Mouse (Mus musculus): Measurements from ENCODE around the gene 1600014C10Rik.

The 1600014C10Rik gene

GRCm38 (mm10) chr7:38183709-38184417, 846 bp downstream of the 1600014C10Rik start:
- intact Hi-C loops (cut with DNase I), result loop anchor here (5.0 kb wide), 1 partner anchor 83 kb away; no protein-coding TSS in a partner anchor

GRCm38 (mm10) chr7:38184418-38184745, 1.4 kb downstream of the 1600014C10Rik start:
- intact Hi-C loops (cut with DNase I), result loop anchor here (5.0 kb wide), 1 partner anchor 83 kb away; no protein-coding TSS in a partner anchor

DNA sequence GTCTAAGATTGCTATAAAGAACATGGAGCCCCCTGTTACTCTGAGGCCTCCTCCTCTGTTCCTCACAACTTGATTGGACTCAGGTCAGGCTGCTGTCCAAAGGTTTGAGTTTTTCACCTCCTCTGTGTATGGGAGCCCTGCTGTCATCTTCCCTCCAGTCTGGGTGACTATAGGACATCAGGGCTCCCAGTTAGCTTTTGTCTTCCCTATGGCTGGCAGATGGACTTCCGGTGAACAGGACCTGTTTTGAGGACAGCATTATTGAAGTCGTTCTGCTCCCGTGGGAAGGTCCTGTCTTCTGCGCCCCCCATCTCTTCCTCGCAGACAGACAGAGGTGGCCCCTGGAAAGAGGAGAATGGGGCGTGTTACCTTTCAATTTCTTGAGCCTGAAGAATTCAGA, 1.8 kb downstream of the 1600014C10Rik start:
- intact Hi-C loops (cut with DNase I), result loop anchor here (5.0 kb wide), 1 partner anchor 83 kb away; no protein-coding TSS in a partner anchor

- intact Hi-C loops (cut with DNase I), result no loop called here
These were observed 3.8 kb downstream of the 1600014C10Rik start for GRCm38 (mm10) chr7:38186861-38187260.

DNA sequence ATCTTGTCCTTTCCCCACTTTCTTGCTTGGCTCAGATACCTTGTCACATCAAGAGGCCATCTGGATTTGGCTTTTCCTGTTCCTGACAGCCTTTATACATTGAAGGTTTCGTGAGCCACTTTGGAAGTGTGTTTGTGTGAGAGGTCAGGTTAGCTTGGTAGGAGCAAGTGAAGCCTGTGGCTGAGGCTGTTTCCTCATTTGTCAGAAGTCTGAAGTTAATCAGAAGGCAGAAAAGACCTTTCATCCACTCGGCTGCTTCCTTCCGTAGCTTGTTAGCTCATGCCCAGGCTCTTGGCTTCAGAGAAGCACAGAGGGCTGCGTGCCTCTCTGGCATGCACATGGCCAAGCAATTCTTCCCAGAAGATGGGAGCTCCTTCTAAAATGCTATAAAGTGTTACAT, 4.8 kb downstream of the 1600014C10Rik start:
- intact Hi-C loops (cut with DNase I), result no loop called here

DNA sequence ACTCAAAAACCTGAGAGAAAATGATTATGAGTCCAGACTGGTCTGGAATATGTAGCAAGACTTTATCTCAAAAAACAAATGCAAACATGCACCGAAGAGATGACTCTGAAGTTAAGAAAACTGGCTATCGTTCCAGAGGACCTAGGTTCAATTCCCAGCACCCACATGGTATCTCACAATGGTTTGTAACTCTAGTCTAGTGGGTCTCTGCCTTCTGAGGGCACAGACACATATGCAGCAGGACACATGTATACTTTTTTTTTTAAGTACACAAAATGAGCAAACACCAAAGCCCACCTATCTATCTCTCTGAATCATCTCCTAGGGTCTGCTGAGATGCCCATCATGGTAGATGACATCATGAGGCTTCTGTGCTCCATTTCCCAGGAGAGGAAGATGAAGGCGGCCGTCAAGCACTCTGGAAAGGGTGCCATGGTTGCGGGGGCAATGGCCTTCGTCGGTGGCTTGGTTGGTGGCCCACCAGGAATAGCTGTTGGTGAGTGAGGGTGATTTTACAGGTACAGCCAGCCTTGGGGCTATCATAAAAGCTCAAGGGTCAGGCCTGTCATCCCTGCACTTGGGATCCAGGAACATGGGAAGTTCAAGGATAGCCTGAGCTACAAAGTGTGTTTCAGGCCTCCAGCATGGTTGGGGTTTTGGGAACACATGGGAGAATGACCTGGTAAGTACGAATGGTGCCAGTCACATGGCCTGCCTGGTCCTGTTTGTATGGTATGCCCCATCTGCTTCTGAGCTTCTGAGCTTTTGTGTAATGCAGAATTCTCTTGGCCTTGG, 5.5 kb downstream of the 1600014C10Rik start:
- intact Hi-C loops (cut with DNase I), result no loop called here

GRCm38 (mm10) chr7:38189136-38189982, 6.3 kb downstream of the 1600014C10Rik start:
- intact Hi-C loops (cut with DNase I), result no loop called here

DNA sequence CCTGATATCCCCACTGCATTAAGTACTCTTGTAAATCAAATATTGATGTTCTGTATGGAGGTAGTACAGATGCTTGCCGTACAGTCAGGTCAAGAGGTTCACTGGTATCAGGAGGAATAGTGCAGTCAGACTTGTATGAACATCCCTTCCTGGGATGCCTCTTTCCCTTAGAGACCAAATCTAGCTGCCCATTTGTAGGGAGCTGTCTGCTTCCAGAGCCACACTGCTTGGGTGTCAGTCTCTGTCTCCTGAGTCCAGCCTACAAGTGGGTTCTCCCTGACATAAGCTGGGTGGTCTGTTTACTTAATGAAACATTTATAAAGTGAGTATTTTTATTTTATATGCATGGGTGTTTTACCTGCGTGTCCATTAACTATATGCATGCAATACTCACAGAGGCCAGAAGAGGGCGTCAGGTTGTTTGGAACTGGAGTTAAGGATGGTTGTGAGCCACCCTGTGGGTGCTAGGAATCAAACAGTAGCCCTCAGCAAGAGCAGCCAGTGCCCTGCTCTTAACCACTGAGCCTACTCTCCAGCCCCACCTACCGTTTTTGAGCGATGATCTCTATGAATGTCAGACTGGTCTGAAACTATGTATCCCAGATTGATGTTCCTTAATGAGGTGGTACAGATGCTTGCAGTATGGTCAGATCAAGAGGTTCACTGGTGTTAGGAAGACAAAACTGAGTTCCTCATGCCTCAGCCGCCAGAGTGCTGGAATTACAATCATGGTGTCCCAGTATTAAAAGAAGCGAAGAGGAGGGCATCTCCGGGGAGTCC, 7.2 kb downstream of the 1600014C10Rik start:
- intact Hi-C loops (cut with DNase I), result no loop called here

DNA sequence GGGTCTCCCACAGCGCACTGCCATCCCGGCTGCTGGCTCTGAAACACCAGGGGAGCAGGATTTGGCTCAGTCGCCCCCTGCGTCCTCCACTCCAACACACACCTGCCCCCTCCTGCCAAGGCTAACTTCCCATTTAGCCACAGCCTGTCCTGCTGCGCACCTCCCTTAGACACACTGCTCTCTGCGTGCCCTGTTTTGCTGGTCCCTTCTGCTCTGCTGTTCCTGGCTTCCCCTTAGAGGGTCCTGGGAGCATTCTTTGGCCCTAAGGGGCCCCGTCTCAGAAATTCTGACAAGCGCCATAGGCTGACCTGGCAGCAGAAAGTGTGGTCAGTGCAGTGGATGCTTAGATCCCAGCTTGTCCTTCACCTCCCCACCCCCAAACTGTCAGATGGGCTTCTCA, 8.1 kb downstream of the 1600014C10Rik start:
- intact Hi-C loops (cut with DNase I), result no loop called here

GRCm38 (mm10) chr7:38191571-38191970, 8.6 kb downstream of the 1600014C10Rik start:
- intact Hi-C loops (cut with DNase I), result no loop called here

- intact Hi-C loops (cut with DNase I), result no loop called here
These were observed 17.0 kb downstream of the 1600014C10Rik start for GRCm38 (mm10) chr7:38199907-38200605.

GRCm38 (mm10) chr7:38200606-38201289, 17.7 kb downstream of the 1600014C10Rik start:
- intact Hi-C loops (cut with DNase I), result loop anchor here (1.0 kb wide), 1 partner anchor 18 kb away; no protein-coding TSS in a partner anchor

- intact Hi-C loops (cut with DNase I), result loop anchor here (1.0 kb wide), 1 partner anchor 19 kb away; no protein-coding TSS in a partner anchor
These were observed 18.3 kb downstream of the 1600014C10Rik start for GRCm38 (mm10) chr7:38201290-38201658.

- intact Hi-C loops (cut with DNase I), result no loop called here
These were observed 21.3 kb downstream of the 1600014C10Rik start for GRCm38 (mm10) chr7:38204314-38204713.

- intact Hi-C loops (cut with DNase I), result no loop called here
These were observed 22.8 kb downstream of the 1600014C10Rik start for GRCm38 (mm10) chr7:38205801-38206200.

DNA sequence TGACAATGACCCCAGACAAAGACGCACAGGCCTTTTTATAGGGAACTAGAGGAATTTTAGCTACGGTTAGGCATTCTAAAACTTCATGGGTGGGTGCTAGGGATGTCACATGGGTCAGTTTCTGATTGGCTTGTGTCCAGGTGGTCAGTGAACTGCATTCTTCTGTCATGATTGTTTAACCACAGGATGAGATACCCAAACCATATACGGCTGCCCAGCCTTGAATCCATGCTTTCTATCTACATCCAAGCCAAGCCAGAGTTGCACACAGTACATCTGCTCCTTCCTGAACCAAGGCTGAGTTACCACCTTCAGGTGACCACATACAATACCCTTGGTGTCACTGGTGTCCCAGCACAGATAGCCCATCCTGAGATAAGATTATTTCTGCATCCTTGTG, 23.5 kb downstream of the 1600014C10Rik start:
- intact Hi-C loops (cut with DNase I), result no loop called here

DNA sequence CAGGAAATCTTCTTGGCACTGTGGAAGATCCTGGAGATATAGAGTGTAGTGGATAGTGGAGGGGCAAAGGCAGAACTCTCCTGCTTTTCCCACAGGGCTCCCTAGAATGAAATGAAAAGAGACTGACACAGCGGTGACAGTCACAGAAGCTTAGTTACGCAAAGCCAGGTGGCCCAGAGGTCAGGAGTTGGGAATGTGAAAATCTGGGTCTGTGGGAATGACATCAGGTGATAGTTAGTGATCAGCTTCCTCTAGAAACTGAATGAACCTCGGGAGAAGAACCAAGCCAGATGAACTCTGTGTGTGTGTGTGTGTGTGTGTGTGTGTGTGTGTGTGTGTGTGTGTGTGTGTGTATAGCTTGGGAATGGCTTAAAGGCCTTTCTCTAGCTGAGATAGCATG, 26.0 kb downstream of the 1600014C10Rik start:
- intact Hi-C loops (cut with DNase I), result no loop called here

- intact Hi-C loops (cut with DNase I), result no loop called here
These were observed 26.6 kb downstream of the 1600014C10Rik start for GRCm38 (mm10) chr7:38209478-38210152.

DNA sequence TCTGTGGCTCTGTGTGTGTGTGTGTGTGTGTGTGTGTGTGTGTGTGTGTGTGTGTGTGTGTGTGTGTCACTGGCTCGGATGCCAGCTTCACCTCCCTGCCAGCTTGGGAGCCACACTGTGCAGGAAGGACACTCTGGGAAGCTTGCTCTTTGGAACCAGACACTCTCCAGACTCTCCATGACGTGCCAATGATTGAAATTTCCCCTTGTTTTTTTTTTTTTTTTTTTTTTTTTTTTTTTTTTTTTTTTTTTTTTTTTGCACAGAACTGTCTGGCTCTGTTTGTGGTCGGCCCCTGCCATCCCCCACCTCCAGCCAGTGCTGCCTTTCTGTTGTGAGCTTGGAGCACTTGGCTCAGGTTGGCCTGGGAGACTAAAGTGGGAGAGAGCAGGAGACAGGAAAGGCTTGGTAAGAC, 29.6 kb downstream of the 1600014C10Rik start:
- intact Hi-C loops (cut with DNase I), result no loop called here
